Mouse (Mus musculus) limb, embryonic 13.5 days (tissue): ENCODE results near the gene Ing5. TPM values are rescaled to one million over a fixed set of nuclear protein-coding genes. Genes with fewer than 3 reads are reported as not detected.
"Not testable (repeated sequence)": the region's sequence is repeated elsewhere in the genome, so short reads cannot be mapped to it uniquely, and the experiment has no call there.

Source experiments
- ATAC-seq: fragments of 200-750 bp; cut with Nextera tagmentation; 2 replicates; pipeline ENCODE4 v1.8.0; 2017; ENCODE audit warnings: low read depth, moderate number of reproducible peaks, moderate TSS enrichment; ENCODE audit not compliant: low FRiP score
- H3K27ac ChIP-seq: fragments of 300-500 bp; sonication (generic); 2 replicates; pipeline ENCODE4 v1.5.1; 2015; ENCODE audit warnings: inconsistent platforms, mild to moderate bottlenecking, moderate library complexity
- H3K27me3 ChIP-seq: fragments of 300-500 bp; sonication (generic); 2 replicates; pipeline ENCODE4 v1.6.1; 2015; ENCODE audit warnings: mild to moderate bottlenecking, inconsistent platforms
- H3K36me3 ChIP-seq: fragments of 300-500 bp; sonication (generic); 2 replicates; pipeline ENCODE4 v1.6.1; 2015; ENCODE audit warnings: inconsistent platforms, mild to moderate bottlenecking, moderate library complexity
- H3K4me1 ChIP-seq: fragments of 300-500 bp; sonication (generic); 2 replicates; pipeline ENCODE4 v1.6.1; 2015; ENCODE audit warnings: inconsistent platforms
- H3K4me2 ChIP-seq: fragments of 300-500 bp; sonication (generic); replicated peaks from 2 replicates; pipeline ENCODE4 v1.6.1; 2015; ENCODE audit warnings: inconsistent platforms, mild to moderate bottlenecking, moderate library complexity
- H3K4me3 ChIP-seq: fragments of 300-500 bp; sonication (generic); 2 replicates; pipeline ENCODE4 v1.5.1; 2015; ENCODE audit warnings: moderate library complexity, mild to moderate bottlenecking, inconsistent platforms
- H3K9ac ChIP-seq: fragments of 300-500 bp; sonication (generic); 2 replicates; pipeline ENCODE4 v1.6.1; 2015; ENCODE audit warnings: mild to moderate bottlenecking, inconsistent platforms
- H3K9me3 ChIP-seq: fragments of 300-500 bp; sonication (generic); 2 replicates; pipeline ENCODE4 v1.6.1; 2016; ENCODE audit warnings: inconsistent platforms
- WGBS: fragments of 180-500 bp; shearing (Covaris S2); methylation state at CpG from one replicate; pipeline ENCODE4 v1.1.7; 2015; 5-methylcytosine and 5-hydroxymethylcytosine counted together
- polyA plus RNA-seq: library from polyadenylated mRNA; unstranded; fragments of >200 nt; fragmentation: Nextera tagmentation; extraction: Ambion mirVana; gene quantifications from 2 replicates; pipeline ENCODE4 v1.2.1, GENCODE M21; 2015

Ing5 gene
- polyA plus RNA-seq, 1 experiment from 2014 or later = 15.6 TPM

GRCm38 (mm10) chr1:93817823-93818532, 14.2 kb downstream of the Ing5 start:
- H3K4me2 ChIP-seq = no peak overlapping the region
- H3K36me3 ChIP-seq = peaks cover 87% of the 10 kb centered on the region
- H3K4me1 ChIP-seq = no peaks in the 10 kb centered on the region
- no peak for ATAC-seq
- H3K9me3 ChIP-seq = no peaks in the 10 kb centered on the region
- no peaks in the 10 kb centered on the region for H3K27me3 ChIP-seq
- no peak overlapping the region for H3K4me3 ChIP-seq
- H3K9ac ChIP-seq = no peak overlapping the region
- 92% methylated on average over 8 of the region's 8 CpGs for WGBS
- no peak overlapping the region for H3K27ac ChIP-seq

GRCm38 (mm10) chr1:93818722-93819121, 15.0 kb downstream of the Ing5 start:
- Histone ChIP-seq H3K4me2 (no peak overlapping the region), H3K4me3 (no peak overlapping the region), H3K9me3 (no peaks in the 10 kb centered on the region), H3K36me3 (peaks cover 80% of the 10 kb centered on the region), H3K4me1 (no peaks in the 10 kb centered on the region), H3K9ac (no peak overlapping the region), H3K27me3 (no peaks in the 10 kb centered on the region), H3K27ac (no peak overlapping the region)
- ATAC-seq = no peak
- 92% methylated on average over 7 of the region's 7 CpGs for WGBS

- no peak for ATAC-seq
- H3K4me1 ChIP-seq = peaks cover 14% of the 10 kb centered on the region
- 78% methylated on average over 3 of the region's 3 CpGs for whole genome bisulfite sequencing
- H3K27ac ChIP-seq = no peak overlapping the region
- no peak overlapping the region for H3K4me3 ChIP-seq
- no peaks in the 10 kb centered on the region for H3K9me3 ChIP-seq
- H3K27me3 ChIP-seq = no peaks in the 10 kb centered on the region
- no peak overlapping the region for H3K9ac ChIP-seq
- H3K36me3 ChIP-seq = peaks cover 31% of the 10 kb centered on the region
- H3K4me2 ChIP-seq = peak overlapping the region; percentile 76; the same call in 1 of the 2 replicates
These were observed 20.2 kb downstream of the Ing5 start for GRCm38 (mm10) chr1:93823796-93824495.

- Histone ChIP-seq H3K9me3 (no peaks in the 10 kb centered on the region), H3K9ac (peak within 1 kb of the TSS; percentile 69), H3K4me1 (peaks cover 14% of the 10 kb centered on the region), H3K4me2 (peak within 1 kb of the TSS; percentile 76), H3K27ac (peak within 1 kb of the TSS; percentile 94), H3K36me3 (peaks cover 25% of the 10 kb centered on the region), H3K27me3 (no peaks in the 10 kb centered on the region), H3K4me3 (peak within 1 kb of the TSS; percentile 53)
- ATAC-seq = no peak
- WGBS = 7% methylated on average over 10 of the region's 10 CpGs
These were observed 20.8 kb downstream of the Ing5 start, which contains the start of gene D2hgdh for GRCm38 (mm10) chr1:93824609-93825008. D2hgdh (plus strand) TSS chr1:93824909.

GRCm38 (mm10) chr1:93825105-93825674, 21.4 kb downstream of the Ing5 start:
- H3K4me3 ChIP-seq = peak overlapping the region; percentile 53
- no peaks in the 10 kb centered on the region for H3K9me3 ChIP-seq
- H3K27me3 ChIP-seq = no peaks in the 10 kb centered on the region
- under 1% methylated on average over 30 of the region's 30 CpGs for WGBS
- H3K27ac ChIP-seq = peak overlapping the region; percentile 94
- H3K9ac ChIP-seq = peak overlapping the region; percentile 69
- peaks cover 14% of the 10 kb centered on the region for H3K4me1 ChIP-seq
- peak overlapping the region; percentile 76 for H3K4me2 ChIP-seq
- peaks cover 24% of the 10 kb centered on the region for H3K36me3 ChIP-seq
- ATAC-seq = peak; percentile 98

GRCm38 (mm10) chr1:93825771-93826539, 22.2 kb downstream of the Ing5 start:
- Histone ChIP-seq H3K27ac (peak overlapping the region; percentile 94), H3K36me3 (peaks cover 16% of the 10 kb centered on the region), H3K9me3 (no peaks in the 10 kb centered on the region), H3K4me1 (peaks cover 14% of the 10 kb centered on the region), H3K9ac (peak overlapping the region; percentile 69), H3K4me3 (peak overlapping the region; percentile 53), H3K27me3 (no peaks in the 10 kb centered on the region), H3K4me2 (peak overlapping the region; percentile 76)
- no peak for ATAC-seq
- WGBS = 44% methylated on average over 27 of the region's 27 CpGs

GRCm38 (mm10) chr1:93826540-93826835, 22.7 kb downstream of the Ing5 start:
- ATAC-seq = no peak
- Histone ChIP-seq H3K27ac (no peak overlapping the region), H3K4me2 (peak overlapping the region; percentile 76), H3K36me3 (peaks cover 11% of the 10 kb centered on the region), H3K27me3 (no peaks in the 10 kb centered on the region), H3K4me1 (peaks cover 14% of the 10 kb centered on the region), H3K9ac (no peak overlapping the region), H3K9me3 (no peaks in the 10 kb centered on the region), H3K4me3 (peak overlapping the region; percentile 53; the same call in 1 of the 2 replicates)
- WGBS = 98% methylated on average over 9 of the region's 9 CpGs

- not testable (repeated sequence) for H3K4me3 ChIP-seq, H3K9me3 ChIP-seq, H3K4me1 ChIP-seq, ATAC-seq, H3K4me2 ChIP-seq, H3K9ac ChIP-seq, H3K27me3 ChIP-seq, H3K27ac ChIP-seq
- peaks cover 28% of the 10 kb centered on the region for H3K36me3 ChIP-seq
- WGBS = 44% methylated on average over 3 of the region's 4 CpGs
These were observed 29.1 kb downstream of the Ing5 start for GRCm38 (mm10) chr1:93832754-93833360.

GRCm38 (mm10) chr1:93834671-93835150, 30.9 kb downstream of the Ing5 start:
- no peaks in the 10 kb centered on the region for H3K9me3 ChIP-seq
- no peak overlapping the region for H3K4me2 ChIP-seq
- no peaks in the 10 kb centered on the region for H3K27me3 ChIP-seq
- H3K4me1 ChIP-seq = no peaks in the 10 kb centered on the region
- ATAC-seq = no peak
- 86% methylated on average over 7 of the region's 7 CpGs for WGBS
- no peak overlapping the region for H3K27ac ChIP-seq
- no peak overlapping the region for H3K4me3 ChIP-seq
- peaks cover 32% of the 10 kb centered on the region for H3K36me3 ChIP-seq
- H3K9ac ChIP-seq = no peak overlapping the region

GRCm38 (mm10) chr1:93835211-93835610, 31.4 kb downstream of the Ing5 start:
- H3K9me3 ChIP-seq = no peaks in the 10 kb centered on the region
- peaks cover 27% of the 10 kb centered on the region for H3K36me3 ChIP-seq
- H3K27me3 ChIP-seq = no peaks in the 10 kb centered on the region
- no peak overlapping the region for H3K4me3 ChIP-seq
- ATAC-seq = peak; percentile 28; the same call in 1 of the 2 replicates
- H3K4me1 ChIP-seq = no peaks in the 10 kb centered on the region
- no peak overlapping the region for H3K9ac ChIP-seq
- no peak overlapping the region for H3K4me2 ChIP-seq
- H3K27ac ChIP-seq = no peak overlapping the region
- 89% methylated on average over 4 of the region's 4 CpGs for WGBS

- ATAC-seq = no peak
- no peak overlapping the region for H3K27ac ChIP-seq
- H3K27me3 ChIP-seq = no peaks in the 10 kb centered on the region
- WGBS = 88% methylated on average over 6 of the region's 6 CpGs
- H3K4me2 ChIP-seq = no peak overlapping the region
- H3K4me1 ChIP-seq = no peaks in the 10 kb centered on the region
- H3K9ac ChIP-seq = no peak overlapping the region
- peaks cover 27% of the 10 kb centered on the region for H3K36me3 ChIP-seq
- no peaks in the 10 kb centered on the region for H3K9me3 ChIP-seq
- H3K4me3 ChIP-seq = no peak overlapping the region
These were observed 32.2 kb downstream of the Ing5 start for GRCm38 (mm10) chr1:93835876-93836531.
